Mouse (Mus musculus): ENCODE measurements around the gene Gm20388. TPM values are rescaled to one million over a fixed set of nuclear protein-coding genes. Genes with fewer than 3 reads are reported as not detected.

Gm20388 gene
- total RNA-seq, 1 experiment: 27.0 TPM

GRCm38 (mm10) chr8:120317118-120317824 is 406.6 kb downstream of the Gm20388 start:
- Histone ChIP-seq H3K4me1 (ENCODE audit: control insufficient read depth in 2 of 2, insufficient read depth in 2 of 2, low read length in 2 of 2, poor library complexity in 1 of 2) (peaks cover 0 to 3% of the 10 kb centered on the region in 2 experiments; a peak in 1 of 4 replicates), H3K4me3 (ENCODE audit: insufficient read depth in 1 of 2, low read depth in 1 of 2, low read length in 2 of 2, poor library complexity in 1 of 2, severe bottlenecking in 1 of 2) (no peak overlapping the region), H3K9me3 (ENCODE audit: control insufficient read depth, insufficient read depth, low read depth, low read length) (no peaks in the 10 kb centered on the region), H3K27ac (ENCODE audit: insufficient read depth, low read depth, low read length, poor library complexity, severe bottlenecking) (no peak overlapping the region), H3K36me3 (ENCODE audit: control insufficient read depth, insufficient read depth, low read length, poor library complexity, severe bottlenecking) (no peaks in the 10 kb centered on the region), H3K9ac (ENCODE audit: insufficient read depth, low read depth, low read length, poor library complexity, severe bottlenecking) (no peak overlapping the region)
- TF ChIP-seq MAFK (IDR thresholded peaks at IDR 0.05; ENCODE audit: insufficient read depth, low read depth, low read length): no peak
- no peak for TF ChIP-seq HCFC1 (IDR thresholded peaks at IDR 0.05; ENCODE audit: borderline replicate concordance, insufficient read depth, low read length)
- TF ChIP-seq ZC3H11A (IDR thresholded peaks at IDR 0.05; ENCODE audit: borderline replicate concordance, low read depth, low read length): no peak
- TF ChIP-seq CHD2 (IDR thresholded peaks at IDR 0.05; ENCODE audit: low read depth, low read length): no peak
- TF ChIP-seq ZNF384 (IDR thresholded peaks at IDR 0.05; ENCODE audit: low read depth, low read length): no peak
- in situ Hi-C loops (cut with MboI; ENCODE audit: low sequenced_read_pairs in 2 of 2, unreplicated experiment in 2 of 2): no loop called here
- no peak for DNase-seq (ENCODE audit: low read depth, low spot score)

GRCm38 (mm10) chr8:120318476-120318991 is 407.9 kb downstream of the Gm20388 start:
- peaks cover 0 to 9% of the 10 kb centered on the region in 2 experiments; a peak in 2 of 4 replicates for H3K4me1 ChIP-seq (ENCODE audit: control insufficient read depth in 2 of 2, insufficient read depth in 2 of 2, low read length in 2 of 2, poor library complexity in 1 of 2)
- H3K9me3 ChIP-seq (ENCODE audit: control insufficient read depth, insufficient read depth, low read depth, low read length): no peaks in the 10 kb centered on the region
- H3K27ac ChIP-seq (ENCODE audit: insufficient read depth, low read depth, low read length, poor library complexity, severe bottlenecking): no peak overlapping the region
- no peak overlapping the region for H3K4me3 ChIP-seq (ENCODE audit: insufficient read depth in 1 of 2, low read depth in 1 of 2, low read length in 2 of 2, poor library complexity in 1 of 2, severe bottlenecking in 1 of 2)
- H3K36me3 ChIP-seq (ENCODE audit: control insufficient read depth, insufficient read depth, low read length, poor library complexity, severe bottlenecking): no peaks in the 10 kb centered on the region
- in situ Hi-C loops (cut with MboI; ENCODE audit: low sequenced_read_pairs in 2 of 2, unreplicated experiment in 2 of 2): no loop called here
- H3K9ac ChIP-seq (ENCODE audit: insufficient read depth, low read depth, low read length, poor library complexity, severe bottlenecking): no peak overlapping the region
- TF ChIP-seq ZNF384 (IDR thresholded peaks at IDR 0.05; ENCODE audit: low read depth, low read length) (no peak), MAFK (IDR thresholded peaks at IDR 0.05; ENCODE audit: insufficient read depth, low read depth, low read length) (no peak), HCFC1 (IDR thresholded peaks at IDR 0.05; ENCODE audit: borderline replicate concordance, insufficient read depth, low read length) (no peak), CHD2 (IDR thresholded peaks at IDR 0.05; ENCODE audit: low read depth, low read length) (no peak), ZC3H11A (IDR thresholded peaks at IDR 0.05; ENCODE audit: borderline replicate concordance, low read depth, low read length) (no peak)
- no peak for DNase-seq (ENCODE audit: low read depth, low spot score)

- peaks cover 0 to 9% of the 10 kb centered on the region in 2 experiments; a peak in 2 of 4 replicates for H3K4me1 ChIP-seq (ENCODE audit: control insufficient read depth in 2 of 2, insufficient read depth in 2 of 2, low read length in 2 of 2, poor library complexity in 1 of 2)
- TF ChIP-seq HCFC1 (IDR thresholded peaks at IDR 0.05; ENCODE audit: borderline replicate concordance, insufficient read depth, low read length) (peak; percentile 33; the same call in 1 of the 2 replicates), ZC3H11A (IDR thresholded peaks at IDR 0.05; ENCODE audit: borderline replicate concordance, low read depth, low read length) (peak; percentile 69; the same call in 1 of the 2 replicates), CHD2 (IDR thresholded peaks at IDR 0.05; ENCODE audit: low read depth, low read length) (no peak), MAFK (IDR thresholded peaks at IDR 0.05; ENCODE audit: insufficient read depth, low read depth, low read length) (no peak), ZNF384 (IDR thresholded peaks at IDR 0.05; ENCODE audit: low read depth, low read length) (0 out of 2 replicates have a peak, but pooled peaks have one; percentile 30)
These were observed 408.8 kb downstream of the Gm20388 start for GRCm38 (mm10) chr8:120319449-120319848.

GRCm38 (mm10) chr8:120320146-120320545 is 409.5 kb downstream of the Gm20388 start:
- Histone ChIP-seq H3K4me1 (ENCODE audit: control insufficient read depth in 2 of 2, insufficient read depth in 2 of 2, low read length in 2 of 2, poor library complexity in 1 of 2) (peaks cover 0 to 9% of the 10 kb centered on the region in 2 experiments; a peak in 2 of 4 replicates), H3K9me3 (ENCODE audit: control insufficient read depth, insufficient read depth, low read depth, low read length) (no peaks in the 10 kb centered on the region), H3K36me3 (ENCODE audit: control insufficient read depth, insufficient read depth, low read length, poor library complexity, severe bottlenecking) (no peaks in the 10 kb centered on the region), H3K4me3 (ENCODE audit: insufficient read depth in 1 of 2, low read depth in 1 of 2, low read length in 2 of 2, poor library complexity in 1 of 2, severe bottlenecking in 1 of 2) (0 out of 4 replicates have a peak overlapping the region, but pooled peaks of 1 of the 2 experiments have one; percentile 42), H3K27ac (ENCODE audit: insufficient read depth, low read depth, low read length, poor library complexity, severe bottlenecking) (no peak overlapping the region), H3K9ac (ENCODE audit: insufficient read depth, low read depth, low read length, poor library complexity, severe bottlenecking) (no peak overlapping the region)
- in situ Hi-C loops (cut with MboI; ENCODE audit: low sequenced_read_pairs in 2 of 2, unreplicated experiment in 2 of 2): loop anchor here in 1 of 2 experiments (10.0 kb wide), 1 partner anchor 135 kb away; no protein-coding TSS in a partner anchor
- DNase-seq (ENCODE audit: low read depth, low spot score): no peak
- TF ChIP-seq ZNF384 (IDR thresholded peaks at IDR 0.05; ENCODE audit: low read depth, low read length) (no peak), CHD2 (IDR thresholded peaks at IDR 0.05; ENCODE audit: low read depth, low read length) (no peak), ZC3H11A (IDR thresholded peaks at IDR 0.05; ENCODE audit: borderline replicate concordance, low read depth, low read length) (no peak), HCFC1 (IDR thresholded peaks at IDR 0.05; ENCODE audit: borderline replicate concordance, insufficient read depth, low read length) (no peak), MAFK (IDR thresholded peaks at IDR 0.05; ENCODE audit: insufficient read depth, low read depth, low read length) (no peak)

More at GRCm38 (mm10) chr8:120319449-120319848, 408.8 kb downstream of the Gm20388 start:
- Histone ChIP-seq H3K36me3 (ENCODE audit: control insufficient read depth, insufficient read depth, low read length, poor library complexity, severe bottlenecking) (no peaks in the 10 kb centered on the region), H3K27ac (ENCODE audit: insufficient read depth, low read depth, low read length, poor library complexity, severe bottlenecking) (no peak overlapping the region), H3K4me3 (ENCODE audit: insufficient read depth in 1 of 2, low read depth in 1 of 2, low read length in 2 of 2, poor library complexity in 1 of 2, severe bottlenecking in 1 of 2) (peak overlapping the region; percentile 40 to 42; a peak in 3 of 4 replicates), H3K9ac (ENCODE audit: insufficient read depth, low read depth, low read length, poor library complexity, severe bottlenecking) (no peak overlapping the region; the same call in 1 of the 2 replicates), H3K9me3 (ENCODE audit: control insufficient read depth, insufficient read depth, low read depth, low read length) (no peaks in the 10 kb centered on the region)
- peak; percentile 69 for DNase-seq (ENCODE audit: low read depth, low spot score)
- in situ Hi-C loops (cut with MboI; ENCODE audit: low sequenced_read_pairs in 2 of 2, unreplicated experiment in 2 of 2): no loop called here
